Mouse (Mus musculus) skeletal muscle tissue, postnatal 0 days (tissue): Measurements from ENCODE around the gene Lasp1. TPM values are rescaled to one million over a fixed set of nuclear protein-coding genes. Genes with fewer than 3 reads are reported as not detected.

Experiments
- polyA plus RNA-seq: library from polyadenylated mRNA; unstranded; fragments of >200 nt; fragmentation: Nextera tagmentation; extraction: Ambion mirVana; gene quantifications from 2 replicates; pipeline ENCODE4 v1.2.1, GENCODE M21; 2015

Lasp1 gene
- 32.7 and 42.2 TPM in 2 replicates for polyA plus RNA-seq

DNA sequence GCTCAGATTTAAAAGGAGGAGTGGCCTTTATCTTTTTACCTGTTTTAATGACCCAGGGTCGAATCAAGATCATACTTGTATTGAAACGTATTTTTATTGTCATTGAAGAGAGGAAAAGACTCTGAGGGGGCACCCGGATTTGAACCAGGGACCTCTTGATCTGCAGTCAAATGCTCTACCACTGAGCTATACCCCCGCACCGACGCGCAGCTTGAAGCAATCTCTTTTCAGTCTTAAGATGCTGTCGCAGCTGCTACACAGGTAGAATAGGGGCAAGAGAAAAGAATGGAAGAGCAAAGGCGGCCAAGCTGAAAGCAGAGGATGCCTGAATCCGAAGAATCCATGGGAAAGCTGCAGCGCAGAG lies at the start of gene Lasp1:
TSS of gene Lasp1 (plus strand) at position 219 of the 364 bp plus-strand sequence.

GRCm38 (mm10) chr11:97766154-97766881 lies 32.5 kb upstream of the Lasp1 start, which contains the start of gene Cwc25:
Gene Cwc25 (minus strand): TSS chr11:97766556.

DNA sequence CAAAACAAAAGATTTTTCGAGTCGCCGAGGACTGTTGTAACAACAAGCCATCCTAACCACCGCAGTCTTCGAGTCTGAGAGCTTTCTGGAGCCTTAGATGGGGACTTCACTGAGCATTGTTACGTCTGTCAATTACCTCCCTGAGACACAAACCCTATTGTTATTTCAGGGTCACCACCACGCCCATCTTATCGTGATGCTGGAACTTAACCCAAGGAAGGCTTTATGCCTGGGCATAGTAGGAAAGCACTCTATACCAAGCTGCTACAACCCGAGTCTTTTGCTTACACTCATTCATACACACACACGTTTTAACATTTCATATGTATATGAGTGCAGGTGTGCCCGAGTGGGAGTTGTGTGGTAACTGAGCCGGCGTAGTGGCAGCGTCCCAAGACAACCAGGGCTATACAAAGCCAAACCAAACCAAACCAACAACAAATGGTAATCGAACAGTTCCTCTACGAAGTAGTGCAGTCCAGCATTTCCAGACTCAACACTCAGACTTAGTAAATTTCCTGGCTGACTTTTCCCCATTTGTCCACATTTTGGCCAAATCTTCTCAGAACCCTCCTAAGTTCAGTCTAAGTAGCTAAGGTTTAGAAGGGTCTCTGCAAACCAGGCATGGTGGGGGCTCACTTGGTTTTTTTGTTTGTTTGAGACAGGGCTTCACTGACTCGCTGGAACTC lies 22.8 kb upstream of the Lasp1 start, which contains the start of gene 1700001P01Rik:
TSS of gene 1700001P01Rik (minus strand) at position 111 of the 689 bp plus-strand sequence.

GRCm38 (mm10) chr11:97781832-97782563 lies 16.8 kb upstream of the Lasp1 start, which contains the start of gene Rpl23:
Gene Rpl23 (minus strand): TSS chr11:97782437.

DNA sequence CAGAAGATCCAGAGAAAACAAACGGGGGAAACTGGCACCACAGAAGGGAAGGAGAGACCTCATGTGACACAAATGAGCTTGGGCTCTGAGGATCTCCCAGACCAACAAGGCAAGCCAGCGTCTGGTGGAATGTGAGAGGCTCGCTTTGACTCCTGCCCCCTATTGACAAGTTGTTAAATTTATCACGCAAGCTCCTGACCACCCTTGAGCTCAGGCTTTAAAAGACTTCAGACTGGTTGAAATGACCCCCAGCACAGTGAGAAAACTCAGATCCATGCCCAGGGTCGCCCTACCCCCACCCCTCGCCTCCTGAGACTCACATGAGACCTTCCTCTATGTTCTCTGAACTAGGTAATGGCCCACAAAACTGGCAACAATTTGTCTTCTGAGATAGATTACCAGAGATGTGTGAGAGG lies 41.7 kb downstream of the Lasp1 start, which contains the start of gene B230217C12Rik:
TSS of gene B230217C12Rik (plus strand) at position 242 of the 416 bp plus-strand sequence.

GRCm38 (mm10) chr11:97883918-97884600 lies 85.3 kb downstream of the Lasp1 start, which contains the start of gene Fbxo47:
Gene Fbxo47 (minus strand): TSS chr11:97884154.

Other genes starting within 250 kb of the Lasp1 start
- gene Srcin1, start 222.8 kb upstream of the Lasp1 start, polyA plus RNA-seq = 0.06 and 0.13 TPM in 2 replicates
- 0.14 and 0.23 TPM in 2 replicates for gene Epop, start 169.3 kb upstream of the Lasp1 start, polyA plus RNA-seq
- 0.96 and 1.00 TPM in 2 replicates for gene Mllt6, start 135.6 kb upstream of the Lasp1 start, polyA plus RNA-seq
- gene Cisd3, start 113.2 kb upstream of the Lasp1 start, polyA plus RNA-seq = 94.2 and 95.9 TPM in 2 replicates
- 3.5 and 4.0 TPM in 2 replicates for gene Pcgf2, start 98.5 kb upstream of the Lasp1 start, polyA plus RNA-seq
- 443 and 489 TPM in 2 replicates for gene Psmb3, start 95.6 kb upstream of the Lasp1 start, polyA plus RNA-seq
- 1.9 TPM in 2 replicates for gene Pip4k2b, start 54.3 kb upstream of the Lasp1 start, polyA plus RNA-seq
- gene Cwc25, start 32.4 kb upstream of the Lasp1 start, polyA plus RNA-seq = 7.7 and 9.0 TPM in 2 replicates
- gene 1700001P01Rik, start 23.1 kb upstream of the Lasp1 start, polyA plus RNA-seq = not detected in 2 replicates
- gene Rpl23, start 16.6 kb upstream of the Lasp1 start, polyA plus RNA-seq = 394 and 459 TPM in 2 replicates
- 1.3 and 1.4 TPM in 2 replicates for gene B230217C12Rik, start 41.8 kb downstream of the Lasp1 start, polyA plus RNA-seq
- 0.13 and 0.22 TPM in 2 replicates for gene Fbxo47, start 85.2 kb downstream of the Lasp1 start, polyA plus RNA-seq
- 2.7 TPM in 2 replicates for gene Plxdc1, start 187.4 kb downstream of the Lasp1 start, polyA plus RNA-seq
- gene Arl5c, start 197.2 kb downstream of the Lasp1 start, polyA plus RNA-seq = 3.6 and 3.8 TPM in 2 replicates
- gene Cacnb1, start 224.0 kb downstream of the Lasp1 start, polyA plus RNA-seq = 161 and 177 TPM in 2 replicates
- gene Rpl19, start 227.7 kb downstream of the Lasp1 start, polyA plus RNA-seq = 753 and 773 TPM in 2 replicates